Mouse (Mus musculus): Measurements from ENCODE around the gene Olfr488.
"Not testable (repeated sequence)": the region's sequence is repeated elsewhere in the genome, so short reads cannot be mapped to it uniquely, and the experiment has no call there.

Gene Olfr488

DNA sequence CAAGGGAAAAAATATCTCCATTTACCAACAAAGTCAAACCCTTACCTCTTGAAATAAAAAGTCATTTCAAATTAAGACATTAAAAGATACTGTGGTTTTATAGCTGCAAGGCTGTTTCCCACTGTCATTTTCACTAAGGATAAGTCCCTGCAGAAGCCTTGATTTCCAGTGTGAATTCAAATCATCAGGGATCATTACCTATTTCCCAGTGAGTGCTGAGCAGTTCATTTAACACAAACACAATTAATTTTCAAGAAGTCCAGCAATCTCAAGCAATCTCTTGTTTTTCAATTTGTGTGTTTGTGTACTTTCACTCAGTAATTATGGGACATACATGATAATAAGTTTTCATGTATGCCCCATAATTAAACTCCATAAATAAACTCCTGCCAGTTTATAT, at the start of gene Olfr488:
TSS of gene Olfr488 (minus strand) at position 101 of the 400 bp plus-strand sequence.
- DNase-seq (ENCODE audit: low spot score in 2 of 2): no peak

DNA sequence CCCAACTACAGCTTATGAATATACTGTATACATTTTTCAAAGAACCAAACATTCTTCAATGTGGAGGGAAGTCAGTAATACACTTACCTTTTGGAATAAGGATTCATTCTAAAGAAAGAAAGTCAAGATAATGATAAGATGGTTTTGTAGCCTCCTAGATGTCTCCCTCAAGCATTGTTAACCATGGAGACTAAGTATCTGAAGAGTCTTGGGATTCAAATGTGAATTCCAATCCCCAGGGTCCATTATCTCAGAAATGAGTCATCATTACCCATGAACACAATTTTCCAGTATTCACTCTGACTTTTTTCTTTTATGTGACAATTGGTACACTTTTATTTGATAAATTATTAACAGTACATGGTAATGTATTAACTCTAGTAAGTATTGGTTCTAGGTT, 30.7 kb upstream of the Olfr488 start, which contains the start of gene Olfr490:
TSS of gene Olfr490 (minus strand) at position 101 of the 400 bp plus-strand sequence.
- DNase-seq (ENCODE audit: low spot score in 2 of 2): no peak

DNA sequence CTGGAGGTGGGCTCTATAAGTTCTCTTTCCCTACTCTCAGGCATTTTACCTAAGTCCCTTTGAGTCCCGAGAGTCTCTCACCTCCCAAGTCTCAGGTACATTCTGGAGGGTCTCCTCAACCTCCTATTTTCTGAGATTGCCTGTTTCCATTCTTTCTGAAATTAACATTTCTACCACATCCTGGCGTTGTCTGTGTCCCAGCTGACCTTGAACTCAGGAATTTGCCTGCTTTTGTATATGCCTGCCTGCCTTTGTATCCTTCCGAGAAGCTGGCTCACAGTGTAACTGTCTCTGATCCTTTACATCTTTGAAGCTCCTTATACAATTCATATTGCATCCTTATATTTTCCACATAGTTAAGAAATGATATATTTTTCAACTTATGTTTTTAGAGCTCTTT, 24.6 kb downstream of the Olfr488 start:
- no peak for DNase-seq (ENCODE audit: low spot score in 2 of 2)

GRCm38 (mm10) chr7:108214536-108214935, 43.6 kb downstream of the Olfr488 start, which contains the start of gene Olfr487:
TSS of gene Olfr487 (minus strand) at chr7:108214636.
- DNase-seq (ENCODE audit: low spot score in 2 of 2): not testable (repeated sequence)

All from urinary bladder, postnatal 36 days (tissue).